Mouse (Mus musculus): ENCODE measurements at regions not wholly inside any gene's neighbourhood (a gene's known extent, or its start where the extent isn't known, plus 50 kb on each side); places are given as distances from the start of the nearest gene placed in this dataset.

- no peak for DNase-seq
Observed at GRCm38 (mm10) chr6:144875862-144876261, 94.1 kb upstream of the Sox5 start.

GRCm38 (mm10) chr6:144874251-144874650, 92.5 kb upstream of the Sox5 start:
- DNase-seq: no peak

- no peak for DNase-seq
Observed at GRCm38 (mm10) chr6:144870949-144871348, 89.2 kb upstream of the Sox5 start.

- no peak for DNase-seq
Observed at GRCm38 (mm10) chr6:144867333-144867732, 85.6 kb upstream of the Sox5 start.

GRCm38 (mm10) chr6:144864026-144864425, 82.2 kb upstream of the Sox5 start:
- DNase-seq: no peak

GRCm38 (mm10) chr6:144863430-144863994, 81.7 kb upstream of the Sox5 start:
- no peak for DNase-seq

GRCm38 (mm10) chr6:144841510-144841909, 59.7 kb upstream of the Sox5 start:
- DNase-seq: no peak

GRCm38 (mm10) chr6:144839383-144839782, 57.6 kb upstream of the Sox5 start:
- DNase-seq: no peak

GRCm38 (mm10) chr6:144834323-144835183, 52.8 kb upstream of the Sox5 start:
- DNase-seq: no peak

Data from lung, postnatal 4 days (tissue).